Mouse (Mus musculus) T-helper 2 cell (primary cell): Measurements from ENCODE around the gene Lama2.
"Not testable (repeated sequence)": the region's sequence is repeated elsewhere in the genome, so short reads cannot be mapped to it uniquely, and the experiment has no call there.

Experiments
- in situ Hi-C: fragments of 300-600 bp; cut with MboI, MseI; formaldehyde crosslinking; loops from one replicate; pipeline ENCODE4 v1.15.1; 2025; ENCODE audit warnings: high pct_unique_total_duplicates

The Lama2 gene

DNA sequence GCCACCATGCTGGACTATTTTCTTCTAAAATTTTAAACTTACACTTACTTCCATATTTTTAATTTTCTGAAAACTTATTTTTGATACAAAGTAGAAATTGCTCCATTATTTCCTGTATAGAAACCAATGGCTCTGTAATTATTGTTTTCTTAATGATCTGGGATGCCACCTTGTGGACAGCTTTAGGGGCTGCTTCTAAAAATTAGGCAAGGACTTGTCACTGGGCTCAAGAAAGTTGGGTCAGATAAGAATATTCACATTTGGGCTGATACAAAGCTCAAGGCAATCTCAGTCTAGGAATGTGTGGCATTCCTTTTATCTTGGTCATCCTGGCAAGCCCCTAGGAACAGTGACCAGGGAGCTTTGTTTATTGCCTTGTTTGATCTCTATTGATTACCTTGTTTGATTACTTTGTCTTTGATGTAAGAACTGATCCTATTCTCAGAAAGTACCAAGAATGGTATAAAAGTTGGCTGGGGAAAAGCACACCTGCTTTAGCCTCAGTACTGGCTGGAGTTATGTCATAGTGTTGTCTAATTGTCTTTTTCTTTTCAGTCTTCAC is 606.7 kb downstream of the Lama2 start:
- in situ Hi-C loops = no loop called here

- in situ Hi-C loops = no loop called here
These were observed 612.2 kb downstream of the Lama2 start for GRCm38 (mm10) chr10:27007364-27007763.

DNA sequence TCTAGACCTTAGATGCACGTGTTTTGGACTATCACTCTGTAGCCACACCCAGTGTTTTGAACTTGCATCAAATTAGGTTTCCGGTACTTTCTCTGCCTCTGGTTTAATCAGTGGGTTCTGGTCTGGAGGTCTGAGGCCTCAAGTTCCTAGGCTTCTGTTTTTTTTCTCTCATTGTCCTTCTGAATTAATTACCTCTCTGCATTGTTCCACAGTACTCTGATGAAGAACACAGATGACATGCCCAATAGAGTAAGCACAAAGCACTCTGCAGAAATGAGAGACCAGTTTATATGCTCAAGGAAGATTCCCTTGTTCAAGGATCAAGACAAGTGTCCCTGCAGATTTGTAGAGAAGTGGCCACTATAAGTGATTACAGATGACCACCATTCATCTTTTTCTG is 613.8 kb downstream of the Lama2 start:
- in situ Hi-C loops = no loop called here

DNA sequence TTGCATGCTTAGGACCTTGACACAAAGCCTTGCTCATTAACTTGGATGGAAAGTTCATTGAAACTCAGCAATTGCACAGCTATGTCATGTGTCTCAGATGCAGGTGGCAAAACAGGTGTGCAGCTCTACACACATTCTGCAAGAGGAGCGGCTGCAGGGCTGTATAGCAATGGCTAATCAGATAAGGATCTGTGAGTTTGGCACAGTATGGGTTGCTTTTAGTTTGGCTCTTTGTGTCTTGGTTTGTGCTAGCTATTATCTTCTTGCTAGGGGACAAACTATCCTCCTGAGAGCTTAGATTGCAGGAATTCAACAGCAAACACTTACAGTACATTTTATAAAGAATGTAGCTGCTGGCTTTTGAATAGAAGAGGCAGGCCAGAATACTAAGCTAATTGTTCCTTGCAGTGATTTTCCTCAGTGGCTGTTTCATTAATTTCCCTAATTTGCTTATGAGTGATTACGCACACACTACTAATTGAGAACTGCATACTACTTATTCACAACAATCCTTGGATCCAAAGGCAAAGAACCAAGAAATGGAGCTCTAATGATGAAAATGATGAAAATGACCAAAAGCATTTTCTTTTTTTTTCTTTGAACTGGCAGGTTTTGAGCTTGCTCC is 617.9 kb downstream of the Lama2 start:
- in situ Hi-C loops = no loop called here

DNA sequence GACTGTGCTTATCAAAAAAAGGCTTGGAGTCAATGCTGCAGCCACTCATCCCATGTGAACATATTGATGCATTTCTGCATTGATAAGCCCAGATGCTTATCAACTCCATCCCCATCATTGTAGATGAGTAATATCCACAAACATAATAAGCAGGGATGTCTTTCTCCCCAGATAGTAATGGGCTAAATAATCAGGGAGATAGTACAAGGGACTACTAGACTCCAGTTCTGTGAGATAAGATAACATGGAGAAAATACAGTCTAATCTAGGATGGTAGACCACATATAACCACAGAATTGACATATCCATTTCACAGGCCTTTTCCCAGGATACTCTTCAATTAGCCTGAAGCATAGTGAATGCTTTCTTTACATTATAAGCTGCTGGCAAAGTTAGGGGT is 622.9 kb downstream of the Lama2 start:
- in situ Hi-C loops = loop anchor here (5.0 to 10.0 kb wide), 2 partner anchors 74 to 282 kb away; no protein-coding TSS in a partner anchor

GRCm38 (mm10) chr10:26995987-26996386 is 623.6 kb downstream of the Lama2 start:
- in situ Hi-C loops = loop anchor here (5.0 to 10.0 kb wide), 2 partner anchors 74 to 281 kb away; no protein-coding TSS in a partner anchor

- in situ Hi-C loops = loop anchor here (5.0 to 10.0 kb wide), 2 partner anchors 73 to 281 kb away; no protein-coding TSS in a partner anchor
These were observed 624.2 kb downstream of the Lama2 start for GRCm38 (mm10) chr10:26995182-26995975.

GRCm38 (mm10) chr10:26993971-26994761 is 625.4 kb downstream of the Lama2 start:
- in situ Hi-C loops = loop anchor here (10.0 kb wide), 1 partner anchor 279 kb away; no protein-coding TSS in a partner anchor

- in situ Hi-C loops = no loop called here
These were observed 634.1 kb downstream of the Lama2 start for GRCm38 (mm10) chr10:26985451-26985850.

- in situ Hi-C loops = not testable (repeated sequence)
These were observed 635.5 kb downstream of the Lama2 start for GRCm38 (mm10) chr10:26984082-26984481.

DNA sequence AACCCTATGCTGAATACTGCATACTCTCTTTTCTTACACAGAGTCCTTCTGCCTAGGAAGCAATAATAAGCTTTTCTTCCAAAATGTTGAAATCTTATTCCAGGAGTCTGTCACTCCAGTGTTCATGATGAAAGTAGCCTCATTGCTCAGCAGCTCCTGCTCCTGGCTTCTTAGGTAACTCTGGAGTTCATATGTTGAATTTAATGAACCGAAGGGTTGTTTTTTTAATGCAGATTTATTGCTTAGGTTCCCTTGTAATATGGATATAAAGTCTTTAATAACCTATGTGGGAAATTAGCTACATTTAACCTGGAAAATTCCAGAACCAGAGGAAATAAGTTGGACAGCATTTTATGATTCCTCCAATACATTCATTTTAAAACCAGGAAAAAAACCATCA is 636.0 kb downstream of the Lama2 start:
- in situ Hi-C loops = no loop called here

DNA sequence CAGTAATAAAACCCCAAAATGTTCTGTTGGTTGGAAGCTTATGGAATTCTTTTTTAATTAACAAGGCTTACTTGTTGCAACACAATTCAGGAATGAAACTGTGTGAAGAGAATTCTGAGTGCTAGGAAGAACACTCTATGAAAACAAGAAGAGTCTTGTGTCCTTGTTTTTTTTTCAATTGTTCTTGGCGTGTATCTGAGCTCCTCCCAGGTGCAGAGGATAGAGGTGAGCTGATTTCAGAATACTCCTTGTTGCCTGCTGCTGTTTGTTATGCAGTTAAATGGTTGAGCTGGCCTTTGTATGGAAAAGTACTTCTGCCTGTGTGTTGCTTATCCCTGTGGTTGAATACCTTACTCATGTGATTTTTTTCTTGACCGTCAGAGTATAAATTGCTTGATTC is 636.9 kb downstream of the Lama2 start:
- in situ Hi-C loops = no loop called here

GRCm38 (mm10) chr10:26975372-26975771 is 644.2 kb downstream of the Lama2 start:
- in situ Hi-C loops = no loop called here

GRCm38 (mm10) chr10:26974224-26974623 is 645.3 kb downstream of the Lama2 start:
- in situ Hi-C loops = no loop called here

GRCm38 (mm10) chr10:26973575-26973974 is 646.0 kb downstream of the Lama2 start:
- in situ Hi-C loops = no loop called here

- in situ Hi-C loops = no loop called here
These were observed 661.0 kb downstream of the Lama2 start for GRCm38 (mm10) chr10:26958513-26958912.

DNA sequence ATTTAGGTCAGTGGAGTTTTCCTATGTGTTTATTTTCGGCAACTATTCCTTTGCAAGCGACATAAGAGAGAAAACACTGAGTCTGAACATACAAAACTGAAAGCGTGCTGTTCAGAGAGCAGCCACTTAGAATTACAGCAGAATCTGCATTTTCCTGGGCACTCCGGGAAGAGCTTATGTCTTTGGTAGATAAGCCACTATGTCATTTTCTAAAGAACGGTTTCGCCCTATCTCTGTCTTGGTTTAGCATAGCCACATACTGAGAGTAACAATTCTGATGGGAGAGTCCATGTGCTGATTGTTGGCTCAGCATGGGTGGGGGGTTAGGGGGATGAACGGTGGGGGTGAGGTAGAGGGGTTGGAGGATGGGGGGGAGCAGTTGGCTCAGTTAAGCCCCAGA is 669.1 kb downstream of the Lama2 start:
- in situ Hi-C loops = no loop called here

DNA sequence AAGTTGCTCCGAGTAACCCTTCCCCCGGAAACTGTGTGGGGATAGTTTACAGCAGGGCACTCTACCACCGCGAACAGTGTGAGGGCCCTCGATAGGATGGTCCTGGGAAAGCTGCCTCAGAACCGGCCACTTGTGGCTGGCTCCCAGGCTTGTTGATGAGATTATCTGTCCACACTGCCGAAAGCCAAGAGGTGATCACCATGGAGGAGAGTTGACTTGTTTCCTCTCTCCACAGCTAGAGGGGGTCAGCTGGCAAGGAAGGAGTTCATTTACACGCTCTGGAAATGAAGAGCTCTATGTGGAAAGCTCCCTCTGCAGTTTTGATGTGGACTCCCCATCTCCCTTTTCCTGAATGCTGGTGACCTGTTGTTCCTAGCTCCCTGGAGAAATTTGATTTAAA is 669.9 kb downstream of the Lama2 start:
- in situ Hi-C loops = no loop called here

- in situ Hi-C loops = no loop called here
These were observed 671.2 kb downstream of the Lama2 start for GRCm38 (mm10) chr10:26948331-26948730.

DNA sequence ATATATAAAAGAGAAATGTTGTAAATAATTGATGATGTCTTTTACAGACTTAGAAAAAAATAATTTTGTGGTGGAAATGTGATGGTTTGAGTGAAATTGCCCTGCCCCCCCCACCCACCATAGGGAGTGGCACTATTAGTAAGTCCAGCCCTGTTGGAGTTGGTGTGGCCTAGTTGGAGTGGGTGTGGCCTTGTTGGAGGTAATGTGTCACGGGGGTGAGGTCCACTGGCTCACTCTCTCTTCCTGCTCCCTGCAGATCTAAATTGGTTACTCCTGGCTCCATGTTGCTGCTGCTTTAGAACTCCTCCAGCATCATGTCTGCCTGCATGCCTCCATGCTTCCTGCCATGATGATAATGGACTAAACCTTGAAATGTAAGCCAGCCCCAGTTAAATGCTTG is 680.0 kb downstream of the Lama2 start:
- in situ Hi-C loops = no loop called here

DNA sequence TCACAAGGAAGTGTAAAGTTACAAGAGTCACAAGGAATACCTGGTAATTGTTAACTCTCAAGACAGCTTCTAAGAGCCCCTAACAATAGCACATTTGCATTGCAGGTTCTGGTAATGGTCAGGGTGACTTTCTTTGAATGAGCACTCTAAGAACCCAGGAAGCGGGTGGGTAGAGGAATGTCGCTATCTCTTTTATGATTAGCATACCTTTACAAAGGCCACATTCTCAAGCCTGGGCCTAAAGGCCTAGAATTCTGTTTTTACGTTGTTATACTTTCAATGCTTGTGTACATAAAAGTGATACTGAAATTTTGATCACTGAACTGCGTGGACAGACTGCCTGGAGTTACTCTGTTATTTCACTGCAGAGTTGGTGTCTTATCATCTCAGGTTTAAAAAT is 681.1 kb downstream of the Lama2 start:
- in situ Hi-C loops = not testable (repeated sequence)

GRCm38 (mm10) chr10:26936056-26936455 is 683.5 kb downstream of the Lama2 start:
- in situ Hi-C loops = not testable (repeated sequence)
